Mouse (Mus musculus) cortical plate, adult 2 months (tissue): ENCODE results near the gene Hibadh. TPM values are rescaled to one million over a fixed set of nuclear protein-coding genes. Genes with fewer than 3 reads are reported as not detected.
"Not testable (repeated sequence)": the region's sequence is repeated elsewhere in the genome, so short reads cannot be mapped to it uniquely, and the experiment has no call there.

Experiments used
- H3K27ac ChIP-seq: fragments of 200-500 bp; 2 replicates; pipeline ENCODE4 v1.5.1; 2012; ENCODE audit warnings: low read length, control low read depth, inconsistent platforms; ENCODE audit not compliant: insufficient read depth
- H3K4me1 ChIP-seq: fragments of 200-500 bp; 2 replicates; pipeline ENCODE4 v1.6.1; 2011; ENCODE audit warnings: low read length; ENCODE audit not compliant: control insufficient read depth, insufficient read depth
- H3K4me3 ChIP-seq: fragments of 200-500 bp; 2 replicates; pipeline ENCODE4 v1.5.1; 2011; ENCODE audit warnings: mild to moderate bottlenecking, low read length, control low read depth; ENCODE audit not compliant: insufficient read depth
- CTCF ChIP-seq: fragments of 200-500 bp; IDR thresholded peaks from 2 replicates; pipeline ENCODE4 v1.5.1; 2011; ENCODE audit warnings: mild to moderate bottlenecking, control low read depth, low read length; ENCODE audit not compliant: insufficient read depth; ENCODE audit errors: extremely low read depth
- POLR2A ChIP-seq: fragments of 200-500 bp; IDR thresholded peaks from 2 replicates; pipeline ENCODE4 v1.6.1; 2011; ENCODE audit warnings: mild to moderate bottlenecking, low read length, control low read depth; ENCODE audit not compliant: insufficient read depth; ENCODE audit errors: extremely low read depth
- polyA plus RNA-seq: library from polyadenylated mRNA; depleted of rRNA; stranded (reverse); fragments of >200 nt; gene quantifications from 2 replicates; pipeline ENCODE4 v1.2.3, GENCODE M21; 2012

The Hibadh gene
- polyA plus RNA-seq, 1 experiment, result 55.8 TPM

- TF ChIP-seq CTCF (no peak), POLR2A (no peak)
- H3K4me3 ChIP-seq, result no peak overlapping the region
- H3K27ac ChIP-seq, result no peak overlapping the region
- H3K4me1 ChIP-seq, result no peaks in the 10 kb centered on the region
Measured at GRCm38 (mm10) chr6:52673706-52674105, 33.5 kb upstream of the Hibadh start.

GRCm38 (mm10) chr6:52672539-52672938, 32.4 kb upstream of the Hibadh start:
- H3K27ac ChIP-seq, result no peak overlapping the region
- H3K4me1 ChIP-seq, result no peaks in the 10 kb centered on the region
- no peak for TF ChIP-seq POLR2A
- H3K4me3 ChIP-seq, result no peak overlapping the region

GRCm38 (mm10) chr6:52671791-52672190, 31.6 kb upstream of the Hibadh start:
- H3K4me1 ChIP-seq, result no peaks in the 10 kb centered on the region
- TF ChIP-seq POLR2A, result no peak
- TF ChIP-seq CTCF, result no peak
- H3K27ac ChIP-seq, result no peak overlapping the region
- no peak overlapping the region for H3K4me3 ChIP-seq

- not testable (repeated sequence) for H3K4me1 ChIP-seq, H3K27ac ChIP-seq, H3K4me3 ChIP-seq
Measured at GRCm38 (mm10) chr6:52669878-52670277, 29.7 kb upstream of the Hibadh start.

GRCm38 (mm10) chr6:52667641-52668040, 27.5 kb upstream of the Hibadh start:
- Histone ChIP-seq H3K4me1 (no peaks in the 10 kb centered on the region; the same call in 1 of the 2 replicates), H3K4me3 (no peak overlapping the region), H3K27ac (no peak overlapping the region)
- TF ChIP-seq POLR2A (no peak), CTCF (no peak)

- no peaks in the 10 kb centered on the region; the same call in 1 of the 2 replicates for H3K4me1 ChIP-seq
- H3K4me3 ChIP-seq, result no peak overlapping the region
- peak; percentile 38; the same call in 1 of the 2 replicates for TF ChIP-seq CTCF
- TF ChIP-seq POLR2A, result no peak
- no peak overlapping the region for H3K27ac ChIP-seq
Measured at GRCm38 (mm10) chr6:52663021-52663420, 22.8 kb upstream of the Hibadh start.

- TF ChIP-seq CTCF (no peak), POLR2A (no peak)
- Histone ChIP-seq H3K4me3 (no peak overlapping the region), H3K4me1 (no peaks in the 10 kb centered on the region), H3K27ac (no peak overlapping the region)
Measured at GRCm38 (mm10) chr6:52655266-52655665, 15.1 kb upstream of the Hibadh start.

- H3K4me3 ChIP-seq, result no peak overlapping the region
- H3K4me1 ChIP-seq, result no peaks in the 10 kb centered on the region
- H3K27ac ChIP-seq, result no peak overlapping the region
- TF ChIP-seq POLR2A (no peak), CTCF (no peak)
Measured at GRCm38 (mm10) chr6:52648806-52649205, 8.6 kb upstream of the Hibadh start.

GRCm38 (mm10) chr6:52648031-52648430, 7.8 kb upstream of the Hibadh start:
- no peaks in the 10 kb centered on the region for H3K4me1 ChIP-seq
- no peak overlapping the region for H3K4me3 ChIP-seq
- TF ChIP-seq POLR2A, result no peak
- H3K27ac ChIP-seq, result no peak overlapping the region

GRCm38 (mm10) chr6:52645926-52646325, 5.7 kb upstream of the Hibadh start:
- Histone ChIP-seq H3K4me1 (no peaks in the 10 kb centered on the region), H3K4me3 (no peak overlapping the region), H3K27ac (no peak overlapping the region)
- TF ChIP-seq POLR2A (no peak), CTCF (no peak)

- H3K4me1 ChIP-seq, result no peaks in the 10 kb centered on the region; the same call in 1 of the 2 replicates
- H3K27ac ChIP-seq, result no peak overlapping the region
- no peak for TF ChIP-seq CTCF
- TF ChIP-seq POLR2A, result no peak
- no peak overlapping the region for H3K4me3 ChIP-seq
Measured at GRCm38 (mm10) chr6:52642152-52642551, 2.0 kb upstream of the Hibadh start.
